Mouse (Mus musculus): ENCODE results near the gene Olfr1137. TPM values are rescaled to one million over a fixed set of nuclear protein-coding genes. Genes with fewer than 3 reads are reported as not detected.

The Olfr1137 gene
- not detected in 2 replicates for polyA plus RNA-seq (2015; fragmentation: Nextera tagmentation; extraction: Ambion mirVana)

DNA sequence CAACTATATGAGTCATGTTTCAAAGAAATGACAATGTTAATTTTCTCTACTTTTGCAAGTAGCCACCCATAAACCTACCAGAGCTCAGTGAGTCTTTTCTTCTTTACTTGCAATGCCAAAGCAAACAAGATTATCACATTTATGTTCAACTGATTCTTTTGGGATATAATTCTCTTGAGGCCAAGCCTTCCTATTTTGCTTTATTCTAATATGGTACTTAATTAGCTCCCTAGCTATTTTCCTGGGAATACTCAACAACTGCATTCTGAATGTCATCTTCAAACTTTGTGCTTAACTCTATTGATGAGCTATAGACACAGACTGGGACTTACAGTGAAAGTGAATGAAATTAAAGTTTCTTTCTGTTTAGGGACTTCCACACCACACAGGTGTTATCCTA is at the start of gene Olfr1137:
Olfr1137 (minus strand) TSS at position 101 of the 400 bp plus-strand sequence.
- Histone ChIP-seq H3K36me3 (ENCODE audit: control insufficient read depth, insufficient read depth) (no peaks in the 10 kb centered on the region), H3K4me2 (ENCODE audit: low read length) (no peak within 1 kb of the TSS), H3K27me3 (replicated peaks; ENCODE audit: control insufficient read depth, insufficient read depth, low read length) (no peaks in the 10 kb centered on the region), H3K9me3 (ENCODE audit: control insufficient read depth, low read length) (no peaks in the 10 kb centered on the region), H3K9ac (replicated peaks; ENCODE audit: low read depth, low read length) (no peak within 1 kb of the TSS), H3K27ac (ENCODE audit: low read length) (no peak within 1 kb of the TSS), H3K4me3 (replicated peaks; ENCODE audit: low read length) (no peak within 1 kb of the TSS), H3K4me1 (replicated peaks; ENCODE audit: control insufficient read depth, insufficient read depth, low read length) (no peaks in the 10 kb centered on the region)
- no peak for ATAC-seq

DNA sequence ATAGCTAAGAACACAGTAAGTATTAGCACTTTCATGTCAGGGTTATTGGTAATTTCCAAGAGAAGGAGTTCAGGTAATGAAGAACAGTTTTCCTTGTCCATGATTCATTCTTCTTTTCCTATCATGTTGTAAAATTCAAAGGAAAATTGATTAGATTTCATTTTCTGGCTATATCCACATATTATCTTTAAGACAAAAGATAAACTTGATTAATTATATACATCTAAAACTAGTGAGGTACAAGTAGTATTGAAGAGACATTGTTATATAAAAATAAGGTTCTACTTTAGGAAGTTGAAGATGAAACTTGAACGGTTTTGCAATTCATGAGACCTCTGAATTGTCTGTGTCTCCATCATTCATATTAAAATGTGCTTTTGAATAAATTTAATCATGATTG is 40.9 kb upstream of the Olfr1137 start, which contains the start of gene Olfr1141:
Olfr1141 (minus strand) TSS at position 101 of the 400 bp plus-strand sequence.
- ATAC-seq: no peak
- Histone ChIP-seq H3K9ac (replicated peaks; ENCODE audit: low read depth, low read length) (no peak within 1 kb of the TSS), H3K27ac (ENCODE audit: low read length) (no peak within 1 kb of the TSS), H3K9me3 (ENCODE audit: control insufficient read depth, low read length) (no peaks in the 10 kb centered on the region), H3K4me1 (replicated peaks; ENCODE audit: control insufficient read depth, insufficient read depth, low read length) (no peaks in the 10 kb centered on the region), H3K4me3 (replicated peaks; ENCODE audit: low read length) (no peak within 1 kb of the TSS), H3K36me3 (ENCODE audit: control insufficient read depth, insufficient read depth) (no peaks in the 10 kb centered on the region), H3K4me2 (ENCODE audit: low read length) (no peak within 1 kb of the TSS), H3K27me3 (replicated peaks; ENCODE audit: control insufficient read depth, insufficient read depth, low read length) (no peaks in the 10 kb centered on the region)
- 85% methylated on average over 1 of the region's 1 CpGs for WGBS

DNA sequence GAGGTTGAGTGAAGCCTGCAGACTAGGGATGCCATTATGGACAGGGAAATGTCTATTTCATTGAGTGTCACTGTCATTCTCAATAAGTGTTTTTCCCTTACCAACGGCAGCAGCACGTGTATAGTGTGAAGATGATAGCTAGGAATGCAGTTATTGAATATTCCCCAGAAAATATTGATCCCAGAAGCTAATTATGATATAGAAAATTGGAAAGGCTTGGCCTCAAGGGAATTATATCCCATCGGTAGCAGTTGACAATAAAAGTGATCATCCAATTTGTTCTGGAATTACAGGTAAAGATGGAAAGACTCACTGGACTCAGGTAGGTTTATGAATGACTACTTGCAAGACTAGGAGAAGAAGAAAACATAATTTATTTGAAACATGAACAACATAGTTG is 30.5 kb upstream of the Olfr1137 start, which contains the start of gene Olfr1140:
Olfr1140 (plus strand) TSS at position 301 of the 400 bp plus-strand sequence.
- H3K27me3 ChIP-seq (replicated peaks; ENCODE audit: control insufficient read depth, insufficient read depth, low read length): no peaks in the 10 kb centered on the region
- no peak within 1 kb of the TSS for H3K4me3 ChIP-seq (replicated peaks; ENCODE audit: low read length)
- H3K4me1 ChIP-seq (replicated peaks; ENCODE audit: control insufficient read depth, insufficient read depth, low read length): no peaks in the 10 kb centered on the region
- no peaks in the 10 kb centered on the region for H3K9me3 ChIP-seq (ENCODE audit: control insufficient read depth, low read length)
- no peak within 1 kb of the TSS for H3K27ac ChIP-seq (ENCODE audit: low read length)
- 75% methylated on average over 3 of the region's 3 CpGs for WGBS
- no peak within 1 kb of the TSS for H3K4me2 ChIP-seq (ENCODE audit: low read length)
- no peak within 1 kb of the TSS for H3K9ac ChIP-seq (replicated peaks; ENCODE audit: low read depth, low read length)
- ATAC-seq: no peak
- H3K36me3 ChIP-seq (ENCODE audit: control insufficient read depth, insufficient read depth): no peaks in the 10 kb centered on the region

DNA sequence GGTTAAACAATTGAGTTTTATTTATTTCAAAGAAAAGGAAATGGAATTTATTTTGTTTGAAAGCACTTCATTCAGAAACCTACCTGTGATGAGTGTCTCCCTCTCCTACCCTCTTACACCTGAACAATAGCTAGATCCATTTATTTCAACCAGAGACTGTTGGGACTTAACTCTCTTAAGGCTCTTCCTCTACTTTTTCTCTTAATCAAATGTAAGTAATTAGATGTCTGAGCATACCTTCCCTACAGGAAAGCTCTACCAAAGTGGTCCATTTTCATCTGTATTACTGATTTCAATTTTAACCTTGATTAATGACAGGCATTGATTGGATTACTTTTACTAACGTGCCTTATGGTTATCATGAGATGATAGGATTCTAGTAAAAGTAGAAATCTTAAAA is 26.9 kb upstream of the Olfr1137 start, which contains the start of gene Olfr1138:
Olfr1138 (minus strand) TSS at position 101 of the 400 bp plus-strand sequence.
- Histone ChIP-seq H3K36me3 (ENCODE audit: control insufficient read depth, insufficient read depth) (no peaks in the 10 kb centered on the region), H3K27ac (ENCODE audit: low read length) (no peak within 1 kb of the TSS), H3K9ac (replicated peaks; ENCODE audit: low read depth, low read length) (no peak within 1 kb of the TSS), H3K27me3 (replicated peaks; ENCODE audit: control insufficient read depth, insufficient read depth, low read length) (no peaks in the 10 kb centered on the region), H3K4me3 (replicated peaks; ENCODE audit: low read length) (no peak within 1 kb of the TSS), H3K4me1 (replicated peaks; ENCODE audit: control insufficient read depth, insufficient read depth, low read length) (no peaks in the 10 kb centered on the region), H3K9me3 (ENCODE audit: control insufficient read depth, low read length) (no peaks in the 10 kb centered on the region), H3K4me2 (ENCODE audit: low read length) (no peak within 1 kb of the TSS)
- ATAC-seq: no peak
- WGBS: 79% methylated on average over 1 of the region's 1 CpGs

DNA sequence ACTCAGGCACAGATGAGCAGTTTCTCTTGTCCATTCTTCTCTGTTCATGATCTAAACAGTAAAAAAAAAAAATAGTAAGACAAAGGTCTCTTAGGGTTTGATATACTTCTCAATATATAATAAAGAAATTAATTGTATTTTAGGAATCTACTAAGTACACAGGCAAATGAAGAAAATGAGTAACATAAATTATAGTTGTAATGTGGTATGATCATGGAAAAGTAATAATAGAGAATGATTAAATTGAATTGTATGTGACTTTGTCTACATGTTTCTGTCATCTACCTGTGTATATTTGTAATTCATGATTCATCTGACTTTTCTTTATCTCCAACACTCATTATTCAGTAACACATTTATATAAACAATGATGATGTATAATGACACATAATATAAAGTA is 19.1 kb downstream of the Olfr1137 start, which contains the start of gene Olfr1136:
Olfr1136 (minus strand) TSS at position 101 of the 400 bp plus-strand sequence.
- H3K4me3 ChIP-seq (replicated peaks; ENCODE audit: low read length): no peak within 1 kb of the TSS
- no peak for ATAC-seq
- H3K27ac ChIP-seq (ENCODE audit: low read length): no peak within 1 kb of the TSS
- no peaks in the 10 kb centered on the region for H3K36me3 ChIP-seq (ENCODE audit: control insufficient read depth, insufficient read depth)
- H3K4me1 ChIP-seq (replicated peaks; ENCODE audit: control insufficient read depth, insufficient read depth, low read length): no peaks in the 10 kb centered on the region
- H3K9me3 ChIP-seq (ENCODE audit: control insufficient read depth, low read length): no peaks in the 10 kb centered on the region
- no peak within 1 kb of the TSS for H3K9ac ChIP-seq (replicated peaks; ENCODE audit: low read depth, low read length)
- no peaks in the 10 kb centered on the region for H3K27me3 ChIP-seq (replicated peaks; ENCODE audit: control insufficient read depth, insufficient read depth, low read length)
- H3K4me2 ChIP-seq (ENCODE audit: low read length): no peak within 1 kb of the TSS

DNA sequence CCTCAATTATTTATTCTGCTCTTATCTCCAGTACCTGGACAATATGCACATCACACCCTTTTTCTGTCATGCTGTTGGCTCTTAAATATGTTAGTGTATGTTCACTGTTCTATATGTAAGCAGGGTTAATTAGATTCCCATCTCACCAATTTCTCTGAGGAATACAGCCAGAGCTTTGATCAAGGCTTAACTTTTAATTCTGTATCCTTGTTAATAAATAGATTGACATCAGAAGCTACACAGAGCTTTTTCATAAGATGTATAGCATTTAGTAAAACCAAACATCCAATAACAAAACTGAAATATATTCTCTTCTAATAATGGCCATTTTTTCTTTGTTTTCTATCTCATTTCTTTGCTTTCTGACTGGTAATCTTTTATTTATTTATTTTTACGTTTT is 39.4 kb downstream of the Olfr1137 start, which contains the start of gene Olfr1135:
Olfr1135 (minus strand) TSS at position 101 of the 400 bp plus-strand sequence.
- H3K4me2 ChIP-seq (ENCODE audit: low read length): no peak within 1 kb of the TSS
- H3K9me3 ChIP-seq (ENCODE audit: control insufficient read depth, low read length): no peaks in the 10 kb centered on the region
- H3K9ac ChIP-seq (replicated peaks; ENCODE audit: low read depth, low read length): no peak within 1 kb of the TSS
- no peaks in the 10 kb centered on the region for H3K36me3 ChIP-seq (ENCODE audit: control insufficient read depth, insufficient read depth)
- 14% methylated on average over 1 of the region's 1 CpGs for WGBS
- no peak within 1 kb of the TSS for H3K27ac ChIP-seq (ENCODE audit: low read length)
- ATAC-seq: no peak
- H3K4me3 ChIP-seq (replicated peaks; ENCODE audit: low read length): no peak within 1 kb of the TSS
- H3K27me3 ChIP-seq (replicated peaks; ENCODE audit: control insufficient read depth, insufficient read depth, low read length): no peaks in the 10 kb centered on the region
- no peaks in the 10 kb centered on the region for H3K4me1 ChIP-seq (replicated peaks; ENCODE audit: control insufficient read depth, insufficient read depth, low read length)

Other genes with a start within 250 kb of the Olfr1137 start
- gene Pramel7, start 216.1 kb downstream of the Olfr1137 start, polyA plus RNA-seq (2015; fragmentation: Nextera tagmentation; extraction: Ambion mirVana): not detected in 2 replicates
- gene Pramel6, start 206.6 kb downstream of the Olfr1137 start, polyA plus RNA-seq (2015; fragmentation: Nextera tagmentation; extraction: Ambion mirVana): not detected in 2 replicates
- gene Olfr153, start 181.4 kb downstream of the Olfr1137 start, polyA plus RNA-seq (2015; fragmentation: Nextera tagmentation; extraction: Ambion mirVana): not detected in 2 replicates
- gene Olfr1128, start 167.6 kb downstream of the Olfr1137 start, polyA plus RNA-seq (2015; fragmentation: Nextera tagmentation; extraction: Ambion mirVana): not detected in 2 replicates
- not detected in 2 replicates for gene Olfr1129, start 139.3 kb downstream of the Olfr1137 start, polyA plus RNA-seq (2015; fragmentation: Nextera tagmentation; extraction: Ambion mirVana)
- not detected in 2 replicates for gene Olfr1130, start 107.0 kb downstream of the Olfr1137 start, polyA plus RNA-seq (2015; fragmentation: Nextera tagmentation; extraction: Ambion mirVana)
- gene Olfr1131, start 86.1 kb downstream of the Olfr1137 start, polyA plus RNA-seq (2015; fragmentation: Nextera tagmentation; extraction: Ambion mirVana): not detected in 2 replicates
- not detected in 2 replicates for gene Olfr1132, start 75.6 kb downstream of the Olfr1137 start, polyA plus RNA-seq (2015; fragmentation: Nextera tagmentation; extraction: Ambion mirVana)
- gene Olfr1133, start 65.8 kb downstream of the Olfr1137 start, polyA plus RNA-seq (2015; fragmentation: Nextera tagmentation; extraction: Ambion mirVana): not detected in 2 replicates
- gene Olfr1134, start 54.7 kb downstream of the Olfr1137 start, polyA plus RNA-seq (2015; fragmentation: Nextera tagmentation; extraction: Ambion mirVana): not detected in 2 replicates
- not detected in 2 replicates for gene Olfr1135, start 39.5 kb downstream of the Olfr1137 start, polyA plus RNA-seq (2015; fragmentation: Nextera tagmentation; extraction: Ambion mirVana)
- gene Olfr1136, start 19.2 kb downstream of the Olfr1137 start, polyA plus RNA-seq (2015; fragmentation: Nextera tagmentation; extraction: Ambion mirVana): not detected in 2 replicates
- not detected in 2 replicates for gene Olfr1138, start 26.8 kb upstream of the Olfr1137 start, polyA plus RNA-seq (2015; fragmentation: Nextera tagmentation; extraction: Ambion mirVana)
- not detected in 2 replicates for gene Olfr1140, start 30.6 kb upstream of the Olfr1137 start, polyA plus RNA-seq (2015; fragmentation: Nextera tagmentation; extraction: Ambion mirVana)
- gene Olfr1141, start 40.8 kb upstream of the Olfr1137 start, polyA plus RNA-seq (2015; fragmentation: Nextera tagmentation; extraction: Ambion mirVana): not detected in 2 replicates
- gene Olfr152, start 66.3 kb upstream of the Olfr1137 start, polyA plus RNA-seq (2015; fragmentation: Nextera tagmentation; extraction: Ambion mirVana): not detected in 2 replicates
- not detected in 2 replicates for gene Olfr1143, start 87.4 kb upstream of the Olfr1137 start, polyA plus RNA-seq (2015; fragmentation: Nextera tagmentation; extraction: Ambion mirVana)
- not detected in 2 replicates for gene Olfr1145, start 96.6 kb upstream of the Olfr1137 start, polyA plus RNA-seq (2015; fragmentation: Nextera tagmentation; extraction: Ambion mirVana)
- not detected in 2 replicates for gene Olfr1148, start 117.4 kb upstream of the Olfr1137 start, polyA plus RNA-seq (2015; fragmentation: Nextera tagmentation; extraction: Ambion mirVana)
- not detected in 2 replicates for gene Olfr1150-ps1, start 130.8 kb upstream of the Olfr1137 start, polyA plus RNA-seq (2015; fragmentation: Nextera tagmentation; extraction: Ambion mirVana)
- not detected in 2 replicates for gene Olfr1151, start 142.7 kb upstream of the Olfr1137 start, polyA plus RNA-seq (2015; fragmentation: Nextera tagmentation; extraction: Ambion mirVana)
- not detected in 2 replicates for gene Olfr1152, start 153.3 kb upstream of the Olfr1137 start, polyA plus RNA-seq (2015; fragmentation: Nextera tagmentation; extraction: Ambion mirVana)
- not detected in 2 replicates for gene Olfr1153, start 181.8 kb upstream of the Olfr1137 start, polyA plus RNA-seq (2015; fragmentation: Nextera tagmentation; extraction: Ambion mirVana)
- gene Olfr1154, start 192.0 kb upstream of the Olfr1137 start, polyA plus RNA-seq (2015; fragmentation: Nextera tagmentation; extraction: Ambion mirVana): not detected in 2 replicates
- gene Olfr1155, start 232.0 kb upstream of the Olfr1137 start, polyA plus RNA-seq (2015; fragmentation: Nextera tagmentation; extraction: Ambion mirVana): not detected in 2 replicates
- not detected in 2 replicates for gene Olfr1156, start 239.9 kb upstream of the Olfr1137 start, polyA plus RNA-seq (2015; fragmentation: Nextera tagmentation; extraction: Ambion mirVana)